ENCODE assay signal across 24 mouse cellular contexts in the genomic region with DNA sequence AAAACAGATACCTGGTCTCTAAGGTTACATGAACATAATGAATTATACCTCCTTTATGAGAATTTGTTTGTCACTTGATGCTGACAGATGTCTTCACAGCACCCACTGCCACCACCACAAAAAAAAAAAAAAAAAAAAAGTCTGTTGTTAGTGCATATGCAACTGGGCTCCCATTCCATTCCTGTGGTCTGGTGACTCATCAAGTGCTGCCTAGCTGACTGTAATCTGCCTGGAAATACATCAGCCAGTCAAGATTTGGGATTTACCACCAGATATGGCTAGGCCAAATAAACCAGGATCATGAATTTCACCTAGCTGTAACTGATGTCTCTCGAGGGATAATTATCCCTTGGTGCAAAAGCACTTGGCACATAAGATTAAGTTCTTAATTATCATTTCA.
DNase-seq lines count a peak whose midpoint lies in the region; ATAC-seq and TF ChIP-seq lines count a peak whose summit lies in the region.
"Had no signal": no experiment of that assay in that cellular context is flagged by ENCODE, and none has a peak within 500 bp of the region (broad histone marks: within the 10 kb centered on the region; RNA-seq: fewer than 3 reads in every experiment).

No protein-coding gene starts in this region.

- H3K79me2 ChIP-seq in CH12.LX (replicated peaks; ENCODE audit: control insufficient read depth, extremely low read depth, insufficient read depth, poor library complexity, severe bottlenecking): no peaks in the 10 kb centered on the region
- H3K79me2 ChIP-seq in myocyte (ENCODE audit: control insufficient read depth, insufficient read depth): no peaks in the 10 kb centered on the region

- dilution Hi-C loops in CH12.LX (cut with MboI; ENCODE audit: extremely low pct_ligation_motif_present, extremely low pct_unique_long_range_greater_than_20kb, low sequenced_read_pairs): no loop called here

- H3K27me3 ChIP-seq in lung, postnatal 0 days (replicated peaks; ENCODE audit: insufficient read depth, low read length): no peaks in the 10 kb centered on the region
- no peaks in the 10 kb centered on the region for H3K27me3 ChIP-seq in CH12.LX (replicated peaks)
- H3K27me3 ChIP-seq in Patski: no peaks in the 10 kb centered on the region
- no peaks in the 10 kb centered on the region for H3K27me3 ChIP-seq in myocyte (ENCODE audit: control insufficient read depth, insufficient read depth, insufficient read length)
- H3K27me3 ChIP-seq: embryonic facial prominence, embryonic 15.5 days; forebrain, embryonic 12.5 days had no signal

- no peaks in the 10 kb centered on the region for H3K36me3 ChIP-seq in lung, postnatal 0 days (ENCODE audit: insufficient read depth, low read length)
- H3K36me3 ChIP-seq in CH12.LX (replicated peaks in 1 of 2; ENCODE audit: control insufficient read depth in 1 of 2, insufficient read depth in 1 of 2, low read length in 1 of 2): no peaks in the 10 kb centered on the region
- no peaks in the 10 kb centered on the region for H3K36me3 ChIP-seq in myocyte (ENCODE audit: control insufficient read depth, insufficient read depth)
- H3K36me3 ChIP-seq: embryonic facial prominence, embryonic 15.5 days; forebrain, embryonic 12.5 days; G1E; heart, embryonic 10.5 days; hindbrain, embryonic 10.5 days had no signal

- in situ Hi-C loops in CH12.LX (cut with MboI; ENCODE audit: low pct_ligation_motif_present, low pct_unique_long_range_greater_than_20kb, low sequenced_read_pairs): no loop called here
- in situ Hi-C loops in Patski (cut with MboI; ENCODE audit: low pct_unique_long_range_greater_than_20kb): no loop called here

- H3K9ac ChIP-seq in lung, postnatal 0 days (replicated peaks; ENCODE audit: low read depth): no peak overlapping the region
- no peak overlapping the region for H3K9ac ChIP-seq in CH12.LX (ENCODE audit: insufficient read depth, low read depth)
- H3K9ac ChIP-seq: embryonic facial prominence, embryonic 15.5 days; forebrain, embryonic 12.5 days had no signal

- no peaks in the 10 kb centered on the region for H3K9me3 ChIP-seq in lung, postnatal 0 days (ENCODE audit: low read length)
- no peaks in the 10 kb centered on the region for H3K9me3 ChIP-seq in CH12.LX (replicated peaks; ENCODE audit: low read length)
- H3K9me3 ChIP-seq: embryonic facial prominence, embryonic 15.5 days; forebrain, embryonic 12.5 days; G1E; heart, embryonic 10.5 days; hindbrain, embryonic 10.5 days had no signal

- H3ac ChIP-seq in myocyte (ENCODE audit: control insufficient read depth, insufficient read length): no peak overlapping the region

- H3K4me2 ChIP-seq in lung, postnatal 0 days (replicated peaks; ENCODE audit: low read depth, low read length): no peak overlapping the region
- H3K4me2 ChIP-seq in CH12.LX (ENCODE audit: insufficient read depth, low read depth, poor library complexity, severe bottlenecking): no peak overlapping the region
- peak overlapping the region; percentile 37 for H3K4me2 ChIP-seq in myocyte (ENCODE audit: low read depth)
- H3K4me2 ChIP-seq: embryonic facial prominence, embryonic 15.5 days; forebrain, embryonic 12.5 days had no signal

- WGBS in lung, postnatal 0 days: 90% methylated on average over 1 of the region's 1 CpGs

- no peak for TF ChIP-seq POLR2A in CH12.LX (IDR thresholded peaks at IDR 0.05; ENCODE audit: low read depth, low read length)
- TF ChIP-seq POLR2A in myocyte (IDR thresholded peaks at IDR 0.05; ENCODE audit: insufficient read length, low read depth): no peak

- POLR2A ChIA-PET in Patski (lab: Charles Lee): no interaction called here

- H3K4me3 ChIP-seq in lung, postnatal 0 days (ENCODE audit: low read depth, low read length): no peak overlapping the region
- H3K4me3 ChIP-seq in CH12.LX (replicated peaks in 1 of 3; ENCODE audit: low read depth in 2 of 3, low read length in 2 of 3, poor library complexity in 1 of 3): no peak overlapping the region
- no peak overlapping the region for H3K4me3 ChIP-seq in myocyte
- H3K4me3 ChIP-seq in layer of hippocampus, adult 2 months: no peak overlapping the region
- H3K4me3 ChIP-seq: embryonic facial prominence, embryonic 15.5 days; forebrain, embryonic 12.5 days; gastrocnemius, adult 2 months; heart, embryonic 10.5 days; hindbrain, embryonic 10.5 days had no signal

- DNase-seq in lung, postnatal 0 days (ENCODE audit: low spot score): peak; percentile 14
- no peak for DNase-seq in lung, postnatal 25 days (ENCODE audit: low spot score)
- DNase-seq in CH12.LX (ENCODE audit: extremely low read depth) (peak; percentile 6), Patski (ENCODE audit: low read depth, low spot score) (peak; percentile 77)
- no peak for DNase-seq in adrenal gland, adult 8-10 months
- DNase-seq in layer of hippocampus, adult 2 months (ENCODE audit: low spot score in 2 of 2): no peak
- no peak for DNase-seq in layer of hippocampus, postnatal 36 days
- DNase-seq: adrenal gland, adult 2 months; cerebellum, adult 11-12 months; cerebellum, adult 9-10 months; cerebellum, postnatal 25 days; gastrocnemius, adult 2 months; gastrocnemius, postnatal 25 days; heart, postnatal 10 days had no signal

- no peak; the same call in 1 of the 2 replicates for TF ChIP-seq EP300 in lung, postnatal 0 days (IDR thresholded peaks at IDR 0.05)
- no peak for TF ChIP-seq EP300 in CH12.LX (IDR thresholded peaks at IDR 0.05; ENCODE audit: low read length)

- TF ChIP-seq CTCF in lung, postnatal 0 days (IDR thresholded peaks at IDR 0.05): no peak
- TF ChIP-seq CTCF in CH12.LX (conservative IDR thresholded peaks at IDR 0.05 in 1 of 2, IDR thresholded peaks at IDR 0.05 in 1 of 2; ENCODE audit: low read depth in 2 of 2, low read length in 2 of 2): no peak
- TF ChIP-seq CTCF in Patski (IDR thresholded peaks at IDR 0.05): no peak
- no peak for TF ChIP-seq CTCF in layer of hippocampus, adult 2 months (conservative IDR thresholded peaks at IDR 0.05)

- no peak overlapping the region for H3K27ac ChIP-seq in lung, postnatal 0 days (ENCODE audit: low read length)
- H3K27ac ChIP-seq in CH12.LX (ENCODE audit: insufficient read depth, low read depth): no peak overlapping the region
- H3K27ac ChIP-seq in layer of hippocampus, adult 2 months: no peak overlapping the region
- H3K27ac ChIP-seq: embryonic facial prominence, embryonic 15.5 days; forebrain, embryonic 12.5 days; gastrocnemius, adult 2 months; heart, embryonic 10.5 days; hindbrain, embryonic 10.5 days had no signal

- CTCF ChIA-PET in Patski (lab: Charles Lee): interaction anchor here (1.3 kb wide), 2 partner anchors 10 to 32 kb away, joined by 3 to 4 read pairs; no protein-coding TSS in a partner anchor

- ATAC-seq in lung, postnatal 0 days: no peak
- peak; percentile 92 for ATAC-seq in Patski
- ATAC-seq: forebrain, embryonic 16.5 days; hindbrain, embryonic 16.5 days; inflammation-experienced regulatory T-cells, adult 6 months; intestine, postnatal 0 days had no signal

- no peak for TF ChIP-seq RAD21 in CH12.LX (IDR thresholded peaks at IDR 0.05; ENCODE audit: low read depth, low read length)

- H3K4me1 ChIP-seq in lung, postnatal 0 days (ENCODE audit: insufficient read depth, low read depth, low read length): no peaks in the 10 kb centered on the region
- H3K4me1 ChIP-seq in CH12.LX (ENCODE audit: control insufficient read depth in 1 of 2, insufficient read depth in 2 of 2): peaks cover 9 to 12% of the 10 kb centered on the region in 2 experiments
- H3K4me1 ChIP-seq: embryonic facial prominence, embryonic 15.5 days; forebrain, embryonic 12.5 days; hindbrain, embryonic 10.5 days had no signal

TF ChIP-seq in CH12.LX, 34 proteins besides CTCF, POLR2A, EP300 and RAD21:
- TF ChIP-seq CHD1 (IDR thresholded peaks at IDR 0.05; ENCODE audit: low read depth, low read length) (no peak), ZNF384 (IDR thresholded peaks at IDR 0.05; ENCODE audit: low read depth, low read length) (peak; percentile 80)

TF ChIP-seq in myocyte, 11 proteins besides CTCF, POLR2A, EP300 and RAD21:
- TF ChIP-seq MAX (IDR thresholded peaks at IDR 0.05; ENCODE audit: low read depth) (no peak), USF1 (IDR thresholded peaks at IDR 0.05; ENCODE audit: low read depth) (no peak), SRF (IDR thresholded peaks at IDR 0.05; ENCODE audit: control insufficient read depth, insufficient read length, low read depth) (peak; percentile 51), E2F4 (IDR thresholded peaks at IDR 0.05; ENCODE audit: insufficient read depth) (no peak), CEBPB (IDR thresholded peaks at IDR 0.05; ENCODE audit: insufficient read depth, poor library complexity, severe bottlenecking) (peak; percentile 80), POLR2AphosphoS2 (IDR thresholded peaks at IDR 0.05; ENCODE audit: insufficient read length, low read depth) (no peak), TCF12 (IDR thresholded peaks at IDR 0.05; ENCODE audit: insufficient read depth, poor library complexity, severe bottlenecking) (peak; percentile 5), MYOD1 (IDR thresholded peaks at IDR 0.05; ENCODE audit: control insufficient read depth in 1 of 3, insufficient read length in 2 of 3, low read depth in 2 of 3) (no peak), REST (IDR thresholded peaks at IDR 0.05; ENCODE audit: insufficient read depth, insufficient read length) (no peak), MYOG (IDR thresholded peaks at IDR 0.05; ENCODE audit: control insufficient read depth in 1 of 3, insufficient read depth in 1 of 3, insufficient read length in 2 of 3, low read depth in 2 of 3) (peak in 1 of 3 experiments; percentile 6), TCF3 (IDR thresholded peaks at IDR 0.05; ENCODE audit: insufficient read length, low read depth) (no peak)

Comparison
In these comparisons a context has a peak if more than half of its experiments do, and no peak if none do; other contexts are left out.
1. DNase-seq: peak in lung, postnatal 0 days (single experiment), CH12.LX (single experiment) and Patski (single experiment); none in lung, postnatal 25 days (single experiment), adrenal gland, adult 8-10 months (single experiment), layer of hippocampus, adult 2 months (0 of 2) and layer of hippocampus, postnatal 36 days (0 of 2).